Mouse (Mus musculus) kidney, embryonic 15.5 days (tissue): ENCODE results near the gene Hnrnpa3. TPM values are rescaled to one million over a fixed set of nuclear protein-coding genes. Genes with fewer than 3 reads are reported as not detected.

ENCODE experiments used
- ATAC-seq: fragments of 200-750 bp; cut with Nextera tagmentation; replicated peaks from 2 replicates; pipeline ENCODE4 v1.8.0; 2017; ENCODE audit warnings: moderate TSS enrichment; ENCODE audit not compliant: low FRiP score
- H3K27ac ChIP-seq: fragments of 300-500 bp; sonication (generic); 2 replicates; pipeline ENCODE4 v1.5.1; 2015; ENCODE audit warnings: mild to moderate bottlenecking, inconsistent platforms
- H3K27me3 ChIP-seq: fragments of 300-500 bp; sonication (generic); 2 replicates; pipeline ENCODE4 v1.6.1; 2015; ENCODE audit warnings: inconsistent platforms
- H3K36me3 ChIP-seq: fragments of 300-500 bp; sonication (generic); 2 replicates; pipeline ENCODE4 v1.6.1; 2015; ENCODE audit warnings: inconsistent platforms
- H3K4me1 ChIP-seq: fragments of 300-500 bp; sonication (generic); 2 replicates; pipeline ENCODE4 v1.6.1; 2015; ENCODE audit warnings: inconsistent platforms
- H3K4me2 ChIP-seq: fragments of 300-500 bp; sonication (generic); 2 replicates; pipeline ENCODE4 v1.6.1; 2015; ENCODE audit warnings: moderate library complexity, mild to moderate bottlenecking, inconsistent platforms
- H3K4me3 ChIP-seq: fragments of 300-500 bp; sonication (generic); replicated peaks from 2 replicates; pipeline ENCODE4 v1.5.1; 2015; ENCODE audit warnings: mild to moderate bottlenecking, inconsistent platforms
- H3K9ac ChIP-seq: fragments of 300-500 bp; sonication (generic); 2 replicates; pipeline ENCODE4 v1.6.1; 2015; ENCODE audit warnings: mild to moderate bottlenecking, inconsistent platforms
- H3K9me3 ChIP-seq: fragments of 300-500 bp; sonication (generic); replicated peaks from 2 replicates; pipeline ENCODE4 v1.6.1; 2016; ENCODE audit warnings: inconsistent platforms
- WGBS: fragments of 180-500 bp; shearing (Covaris S2); methylation state at CpG from one replicate; pipeline ENCODE4 v1.1.7; 2015; ENCODE audit warnings: mixed read lengths; 5-methylcytosine and 5-hydroxymethylcytosine counted together
- microRNA-seq: library from miRNA; unstranded; fragments of <30 nt; microRNA quantifications from one replicate; pipeline ENCODE4, GENCODE M21; 2016
- polyA plus RNA-seq: library from polyadenylated mRNA; unstranded; fragments of >200 nt; fragmentation: Nextera tagmentation; extraction: Ambion mirVana; gene quantifications from 2 replicates; pipeline ENCODE4 v1.2.1, GENCODE M21; 2015

Hnrnpa3 gene
- polyA plus RNA-seq, 1 experiment from 2014 or later = 381 TPM

DNA sequence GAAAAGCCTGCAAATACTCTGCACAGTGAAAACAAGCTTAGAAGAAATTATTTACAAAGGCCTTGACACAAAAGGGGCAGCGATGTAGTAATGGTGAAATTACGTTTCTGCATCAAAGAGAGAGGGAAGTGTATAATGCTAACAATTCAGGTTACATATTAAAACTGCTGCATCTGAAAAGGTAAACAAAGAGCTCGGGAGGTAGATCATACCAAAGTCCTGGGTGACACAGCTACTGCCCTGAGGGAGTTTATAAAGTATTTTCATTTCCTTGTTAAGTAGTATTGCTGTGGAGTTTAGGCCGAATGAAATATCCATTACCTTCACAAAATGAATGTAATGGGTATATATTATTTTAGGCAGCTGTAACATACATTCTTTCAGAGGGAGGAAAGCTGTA, 55.7 kb downstream of the Hnrnpa3 start:
- 42% methylated on average over 4 of the region's 4 CpGs for WGBS
- no peak overlapping the region for H3K27ac ChIP-seq
- no peaks in the 10 kb centered on the region for H3K9me3 ChIP-seq

DNA sequence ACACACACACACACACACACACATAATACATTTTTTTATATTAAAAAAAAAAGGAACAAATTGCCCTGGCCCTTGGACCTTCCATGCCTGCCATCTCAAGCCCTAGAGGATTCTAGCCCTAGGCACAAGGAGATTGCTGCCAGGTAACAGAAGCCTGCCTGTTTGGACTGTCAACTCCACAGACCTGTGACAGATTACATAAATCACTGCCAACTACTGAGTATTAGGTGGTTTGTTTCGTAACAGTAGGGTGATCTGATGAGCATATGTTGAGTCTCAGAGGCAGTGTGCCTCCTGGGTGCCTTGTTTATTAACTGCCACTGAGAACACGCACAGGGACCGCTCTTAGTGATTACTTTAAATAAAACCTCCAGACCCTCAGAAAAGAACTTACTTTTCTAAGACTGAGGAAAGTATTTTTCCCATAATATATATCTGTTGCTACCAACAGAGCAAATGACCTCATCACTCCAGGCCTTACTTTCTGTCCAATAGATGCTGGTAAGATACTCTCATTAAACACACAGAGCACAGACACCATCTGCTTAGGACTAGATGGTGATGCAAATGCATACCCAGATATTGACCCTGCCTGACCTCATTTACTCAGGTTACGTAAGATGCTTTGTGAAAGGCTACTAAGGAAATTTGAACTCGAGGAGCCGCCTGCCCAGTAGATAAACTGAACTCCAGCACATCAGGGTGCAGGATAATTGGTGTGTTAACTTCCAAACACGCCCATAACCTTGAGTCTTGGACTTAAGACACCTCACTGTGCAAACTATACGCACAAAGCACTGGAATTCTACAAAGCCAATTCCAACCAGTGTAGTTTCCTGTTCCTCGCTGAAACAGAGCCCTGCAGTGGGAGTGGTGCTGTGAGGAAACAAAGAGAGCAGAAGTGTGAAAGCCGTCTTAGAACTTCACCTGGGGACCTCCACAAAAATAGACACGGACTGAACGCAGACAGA, 57.3 kb downstream of the Hnrnpa3 start:
- no peaks in the 10 kb centered on the region for H3K9me3 ChIP-seq
- no peak overlapping the region for H3K4me3 ChIP-seq
- no peaks in the 10 kb centered on the region for H3K36me3 ChIP-seq
- peak; percentile 43; the same call in 1 of the 2 replicates for ATAC-seq
- H3K4me1 ChIP-seq = peaks cover 12% of the 10 kb centered on the region
- H3K9ac ChIP-seq = no peak overlapping the region
- 47% methylated on average over 12 of the region's 12 CpGs for WGBS
- no peaks in the 10 kb centered on the region for H3K27me3 ChIP-seq
- no peak overlapping the region for H3K27ac ChIP-seq
- no peak overlapping the region for H3K4me2 ChIP-seq

More for the DNA sequence above, 55.7 kb downstream of the Hnrnpa3 start:
- peaks cover 12% of the 10 kb centered on the region for H3K4me1 ChIP-seq
- no peak overlapping the region for H3K4me2 ChIP-seq
- H3K27me3 ChIP-seq = no peaks in the 10 kb centered on the region
- H3K9ac ChIP-seq = no peak overlapping the region
- no peaks in the 10 kb centered on the region for H3K36me3 ChIP-seq
- H3K4me3 ChIP-seq = no peak overlapping the region
- no peak for ATAC-seq

Small RNA genes lying within 50 kb of the gene (microRNA-seq; reads per million reads assigned to microRNA genes)
- not detected for gene Gm24574

Other genes starting within 250 kb of the Hnrnpa3 start
- gene Nfe2l2, start 45.4 kb downstream of the Hnrnpa3 start, polyA plus RNA-seq = 70.2 and 71.2 TPM in 2 replicates
- 39.1 and 41.5 TPM in 2 replicates for gene Agps, start 172.9 kb downstream of the Hnrnpa3 start, polyA plus RNA-seq